Mouse (Mus musculus) G1E (cell line): ENCODE data around the gene Lax1.

Experiments
- CTCF ChIP-seq: IDR thresholded peaks from 2 replicates; pipeline ENCODE4 v1.5.1; 2012; ENCODE audit warnings: low read depth, low read length, inconsistent platforms, mixed read lengths
- GATA1 ChIP-seq: IDR thresholded peaks from 2 replicates; pipeline ENCODE4 v1.6.1; 2012; ENCODE audit warnings: borderline replicate concordance, low read length, inconsistent platforms, mixed read lengths

DNA sequence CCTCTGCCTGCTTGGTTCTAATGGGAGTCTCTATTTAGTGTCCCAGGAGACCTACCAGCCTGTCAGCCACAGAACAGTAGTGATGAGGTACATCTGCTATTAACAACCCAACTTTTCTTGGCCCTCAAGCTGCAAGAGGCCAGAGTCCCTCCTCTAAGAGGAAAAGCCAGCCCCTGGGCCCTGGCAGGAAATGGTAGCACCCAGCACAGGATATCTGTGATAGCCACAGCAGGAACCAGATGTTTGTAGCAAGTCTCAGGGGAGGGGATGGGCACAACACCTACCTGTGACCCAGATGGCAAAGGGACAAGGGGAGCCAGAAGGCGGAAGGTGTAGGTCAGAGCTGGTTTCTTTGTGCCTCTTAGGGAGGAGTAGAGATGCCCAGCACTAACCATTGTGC is 5.0 kb upstream of the Lax1 start:
- TF ChIP-seq CTCF (no peak), GATA1 (no peak)
